Mouse (Mus musculus) intestine, embryonic 16.5 days (tissue): ENCODE results near the gene Slc25a54. TPM values are rescaled to one million over a fixed set of nuclear protein-coding genes. Genes with fewer than 3 reads are reported as not detected.

Experiments
- microRNA-seq: library from miRNA; unstranded; fragments of <30 nt; microRNA quantifications from one replicate; pipeline ENCODE4, GENCODE M21; 2016
- polyA plus RNA-seq: library from polyadenylated mRNA; unstranded; fragments of >200 nt; fragmentation: Nextera tagmentation; extraction: Ambion mirVana; gene quantifications from 2 replicates; pipeline ENCODE4 v1.2.1, GENCODE M21; 2015

The Slc25a54 gene
- polyA plus RNA-seq, 1 experiment from 2014 or later, result not detected

Small RNA genes lying within 50 kb of the gene (microRNA-seq; reads per million reads assigned to microRNA genes)
- gene Gm44384, result not detected

Other genes starting within 250 kb of the Slc25a54 start
- gene Stxbp3, start 239.9 kb upstream of the Slc25a54 start, polyA plus RNA-seq, result 49.6 and 52.1 TPM in 2 replicates
- gene Fndc7, start 190.5 kb upstream of the Slc25a54 start, polyA plus RNA-seq, result 0.11 and 0.47 TPM in 2 replicates
- 53.6 and 57.8 TPM in 2 replicates for gene Prpf38b, start 168.7 kb upstream of the Slc25a54 start, polyA plus RNA-seq
- gene Henmt1, start 140.6 kb upstream of the Slc25a54 start, polyA plus RNA-seq, result 0.12 and 0.28 TPM in 2 replicates
- not detected in 2 replicates for gene Gm9857, start 140.0 kb upstream of the Slc25a54 start, polyA plus RNA-seq
- 4.2 TPM in 2 replicates for gene Fam102b, start 52.9 kb upstream of the Slc25a54 start, polyA plus RNA-seq
- 33.0 and 34.0 TPM in 2 replicates for gene Slc25a24, start 42.7 kb downstream of the Slc25a54 start, polyA plus RNA-seq